Mouse (Mus musculus): ENCODE measurements at regions not wholly inside any gene's neighbourhood (a gene's known extent, or its start where the extent isn't known, plus 50 kb on each side); places are given as distances from the start of the nearest gene placed in this dataset.

- TF ChIP-seq CTCF (IDR thresholded peaks at IDR 0.05; ENCODE audit: low read depth, low read length), result no peak
- no peak for TF ChIP-seq EP300 (IDR thresholded peaks at IDR 0.05; ENCODE audit: insufficient read depth, low read depth, low read length)
Observed at GRCm38 (mm10) chr7:73664962-73665361, 75.1 kb upstream of the Fam174b start.

All from ES-Bruce4 (cell line).